Mouse (Mus musculus): ENCODE results near the gene Lrmp. TPM values are rescaled to one million over a fixed set of nuclear protein-coding genes. Genes with fewer than 3 reads are reported as not detected.

Gene Lrmp
- 261 and 279 TPM in 2 replicates for polyA plus RNA-seq (2012; rRNA removed)

DNA sequence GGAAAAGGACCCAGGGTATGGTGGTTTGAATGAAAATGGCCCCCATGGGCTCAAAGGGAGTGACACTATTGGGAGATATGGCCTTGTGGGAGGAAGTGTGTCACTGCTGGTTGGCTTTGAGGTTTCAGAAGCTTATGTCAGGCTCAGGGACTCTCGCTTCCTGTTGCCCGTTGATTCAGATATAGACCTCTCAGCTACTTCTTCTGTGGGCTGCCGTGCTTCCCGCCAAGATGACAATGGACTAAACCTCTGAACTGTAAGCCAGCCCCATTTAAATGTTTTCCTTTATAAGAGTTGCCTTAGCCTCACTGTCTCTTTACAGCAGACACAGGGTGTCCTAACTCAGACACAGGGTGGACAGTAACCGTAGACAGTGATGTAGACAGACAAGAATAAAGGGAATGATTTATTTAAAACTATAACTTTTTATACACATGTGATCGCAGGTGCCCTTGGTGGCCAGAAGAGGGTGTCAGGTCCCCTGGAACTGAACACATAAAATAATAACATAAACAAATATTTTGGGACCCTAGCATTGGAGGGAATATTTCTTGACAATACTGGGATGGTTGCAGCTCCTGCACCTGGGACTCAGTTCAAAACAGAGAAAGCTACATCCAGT lies at the start of gene Lrmp:
Gene Lrmp, plus strand, starts transcription at position 178 of the 622 bp plus-strand sequence.
- Histone ChIP-seq H3K27me3 (ENCODE audit: control insufficient read depth, insufficient read depth, low read length) (no peaks in the 10 kb centered on the region), H3K27ac (ENCODE audit: control insufficient read depth, insufficient read depth, low read length) (peak within 1 kb of the TSS; percentile 90), H3K4me1 (replicated peaks; ENCODE audit: control insufficient read depth, insufficient read depth, low read length) (peaks cover 18% of the 10 kb centered on the region), H3K4me3 (ENCODE audit: control insufficient read depth, insufficient read depth, low read length) (peak within 1 kb of the TSS; percentile 26), H3K36me3 (ENCODE audit: control insufficient read depth, insufficient read depth, low read length) (no peaks in the 10 kb centered on the region)
- peak; percentile 45 for DNase-seq
- TF ChIP-seq POLR2A (IDR thresholded peaks at IDR 0.05; ENCODE audit: control insufficient read depth, extremely low read depth, insufficient read depth, low read length, poor library complexity) (no peak), CTCF (IDR thresholded peaks at IDR 0.05; ENCODE audit: borderline replicate concordance, control insufficient read depth, extremely low read depth, insufficient read depth, low read length, poor library complexity) (no peak)
- WGBS: 30% methylated on average over 6 of the region's 6 CpGs

DNA sequence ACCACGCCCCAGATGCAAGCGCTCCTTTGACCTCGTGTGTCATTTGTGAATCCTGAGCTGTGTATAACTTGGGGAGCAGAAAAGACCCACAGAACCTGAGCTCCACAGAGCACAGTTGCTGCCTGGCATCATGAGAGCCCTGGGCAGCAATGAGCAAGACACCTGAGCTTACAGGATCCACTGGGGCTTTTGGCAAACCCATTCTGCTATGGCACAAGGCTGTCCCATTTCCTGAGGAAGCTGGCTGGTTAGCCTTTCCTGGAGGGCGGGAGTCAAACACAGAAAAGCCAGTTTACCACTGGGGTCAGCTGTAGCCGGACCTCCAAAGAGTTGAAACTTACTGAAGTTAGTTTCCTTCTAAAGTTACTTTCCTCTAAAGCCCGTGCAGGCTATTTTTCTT lies 49.0 kb upstream of the Lrmp start:
- Histone ChIP-seq H3K27ac (ENCODE audit: control insufficient read depth, insufficient read depth, low read length) (no peak overlapping the region), H3K4me1 (replicated peaks; ENCODE audit: control insufficient read depth, insufficient read depth, low read length) (no peaks in the 10 kb centered on the region), H3K36me3 (ENCODE audit: control insufficient read depth, insufficient read depth, low read length) (no peaks in the 10 kb centered on the region), H3K4me3 (ENCODE audit: control insufficient read depth, insufficient read depth, low read length) (no peak overlapping the region), H3K27me3 (ENCODE audit: control insufficient read depth, insufficient read depth, low read length) (no peaks in the 10 kb centered on the region)
- no peak for DNase-seq
- TF ChIP-seq POLR2A (IDR thresholded peaks at IDR 0.05; ENCODE audit: control insufficient read depth, extremely low read depth, insufficient read depth, low read length, poor library complexity): no peak
- no peak for TF ChIP-seq CTCF (IDR thresholded peaks at IDR 0.05; ENCODE audit: borderline replicate concordance, control insufficient read depth, extremely low read depth, insufficient read depth, low read length, poor library complexity)
- 83% methylated on average over 6 of the region's 6 CpGs for WGBS

DNA sequence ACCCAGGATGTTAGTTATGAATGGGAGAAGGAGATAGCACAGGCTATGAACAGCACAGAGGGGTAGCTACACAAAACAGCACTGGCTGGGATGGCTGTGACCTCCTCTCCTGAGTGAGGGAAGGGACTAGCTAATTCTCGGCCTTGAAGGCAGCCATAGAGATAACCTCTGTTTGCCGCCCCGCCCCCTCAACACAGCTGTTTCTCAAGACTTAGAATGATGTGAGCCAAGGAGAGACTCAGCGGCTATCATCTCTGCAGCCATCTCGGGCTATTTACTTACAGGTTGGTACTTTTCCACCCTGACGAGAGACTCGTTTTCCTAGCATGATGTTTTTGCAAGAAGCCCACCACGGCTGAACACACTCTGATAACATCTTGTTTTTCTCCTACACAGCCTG lies 47.8 kb upstream of the Lrmp start:
- Histone ChIP-seq H3K27me3 (ENCODE audit: control insufficient read depth, insufficient read depth, low read length) (no peaks in the 10 kb centered on the region), H3K36me3 (ENCODE audit: control insufficient read depth, insufficient read depth, low read length) (no peaks in the 10 kb centered on the region), H3K4me3 (ENCODE audit: control insufficient read depth, insufficient read depth, low read length) (no peak overlapping the region), H3K27ac (ENCODE audit: control insufficient read depth, insufficient read depth, low read length) (no peak overlapping the region), H3K4me1 (replicated peaks; ENCODE audit: control insufficient read depth, insufficient read depth, low read length) (no peaks in the 10 kb centered on the region)
- WGBS: 83% methylated on average over 8 of the region's 8 CpGs
- no peak for TF ChIP-seq POLR2A (IDR thresholded peaks at IDR 0.05; ENCODE audit: control insufficient read depth, extremely low read depth, insufficient read depth, low read length, poor library complexity)
- no peak for TF ChIP-seq CTCF (IDR thresholded peaks at IDR 0.05; ENCODE audit: borderline replicate concordance, control insufficient read depth, extremely low read depth, insufficient read depth, low read length, poor library complexity)
- no peak for DNase-seq

DNA sequence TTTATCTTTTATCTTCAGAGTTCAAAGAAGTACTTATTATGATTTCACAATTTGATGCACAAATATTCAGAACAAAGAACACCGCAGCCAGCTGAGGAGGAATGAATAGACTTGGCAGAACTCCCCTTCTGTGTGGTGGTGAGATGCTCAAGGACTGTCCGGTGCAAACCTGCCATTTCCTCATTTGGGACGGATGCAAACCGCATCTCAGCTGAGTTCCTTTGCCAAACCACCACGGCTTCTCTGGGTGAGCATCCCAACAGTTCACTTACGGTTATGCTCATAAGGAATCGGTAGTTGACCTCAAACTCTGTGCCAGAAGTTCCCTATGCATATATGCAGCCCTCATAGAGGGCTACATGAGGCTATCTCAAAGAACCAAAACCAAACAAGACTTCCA lies 46.1 kb upstream of the Lrmp start:
- 22% methylated on average over 7 of the region's 7 CpGs for WGBS

DNA sequence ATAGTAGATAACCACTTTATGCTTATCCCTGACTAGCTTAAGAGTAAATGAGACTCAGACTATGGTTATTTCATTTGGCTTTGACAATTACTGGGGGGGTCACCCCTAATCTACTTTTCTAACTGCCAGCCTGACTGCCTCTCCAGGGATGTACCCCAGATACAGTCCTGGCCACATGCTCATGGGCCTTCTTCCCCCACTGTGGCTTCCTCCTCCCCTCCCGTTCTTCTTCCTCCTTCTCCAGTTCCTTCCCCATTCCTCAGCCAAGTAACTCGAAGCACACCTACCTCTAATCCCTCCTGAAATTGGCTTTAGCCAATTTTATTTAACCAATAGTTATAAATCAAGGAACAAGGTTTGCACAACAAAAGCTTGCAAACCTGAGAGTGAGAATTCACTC lies 45.5 kb upstream of the Lrmp start:
- H3K4me1 ChIP-seq (replicated peaks; ENCODE audit: control insufficient read depth, insufficient read depth, low read length): peaks cover 3% of the 10 kb centered on the region; the same call in 1 of the 2 replicates
- H3K36me3 ChIP-seq (ENCODE audit: control insufficient read depth, insufficient read depth, low read length): no peaks in the 10 kb centered on the region
- TF ChIP-seq CTCF (IDR thresholded peaks at IDR 0.05; ENCODE audit: borderline replicate concordance, control insufficient read depth, extremely low read depth, insufficient read depth, low read length, poor library complexity): no peak
- no peak for TF ChIP-seq POLR2A (IDR thresholded peaks at IDR 0.05; ENCODE audit: control insufficient read depth, extremely low read depth, insufficient read depth, low read length, poor library complexity)
- no peak overlapping the region for H3K4me3 ChIP-seq (ENCODE audit: control insufficient read depth, insufficient read depth, low read length)
- no peaks in the 10 kb centered on the region for H3K27me3 ChIP-seq (ENCODE audit: control insufficient read depth, insufficient read depth, low read length)
- no peak for DNase-seq
- H3K27ac ChIP-seq (ENCODE audit: control insufficient read depth, insufficient read depth, low read length): no peak overlapping the region
- WGBS: 14% methylated on average over 2 of the region's 2 CpGs

More for the DNA sequence above, 46.1 kb upstream of the Lrmp start:
- DNase-seq: no peak
- H3K36me3 ChIP-seq (ENCODE audit: control insufficient read depth, insufficient read depth, low read length): no peaks in the 10 kb centered on the region
- no peak overlapping the region for H3K4me3 ChIP-seq (ENCODE audit: control insufficient read depth, insufficient read depth, low read length)
- no peak for TF ChIP-seq CTCF (IDR thresholded peaks at IDR 0.05; ENCODE audit: borderline replicate concordance, control insufficient read depth, extremely low read depth, insufficient read depth, low read length, poor library complexity)
- no peak for TF ChIP-seq POLR2A (IDR thresholded peaks at IDR 0.05; ENCODE audit: control insufficient read depth, extremely low read depth, insufficient read depth, low read length, poor library complexity)
- H3K27me3 ChIP-seq (ENCODE audit: control insufficient read depth, insufficient read depth, low read length): no peaks in the 10 kb centered on the region
- H3K27ac ChIP-seq (ENCODE audit: control insufficient read depth, insufficient read depth, low read length): no peak overlapping the region
- H3K4me1 ChIP-seq (replicated peaks; ENCODE audit: control insufficient read depth, insufficient read depth, low read length): peaks cover 3% of the 10 kb centered on the region; the same call in 1 of the 2 replicates

DNA sequence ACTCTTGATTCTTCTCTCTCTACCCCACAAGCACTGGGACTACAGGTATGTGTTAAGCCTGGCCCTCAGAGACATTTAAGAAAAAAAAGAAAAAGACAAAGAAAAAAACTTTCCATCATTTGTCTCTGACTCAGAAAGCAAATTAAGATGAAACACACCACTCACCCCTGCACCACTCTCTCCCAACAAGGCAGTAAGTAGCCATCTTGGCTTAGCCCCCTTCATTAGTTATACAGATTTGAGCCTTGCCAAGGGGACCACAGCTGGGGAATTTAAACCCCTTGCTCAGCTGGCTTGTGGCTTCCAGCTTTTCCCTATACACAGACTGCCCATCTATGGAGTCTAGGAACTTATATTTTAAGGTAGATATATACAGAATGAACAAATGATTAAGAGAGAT lies 41.0 kb upstream of the Lrmp start:
- no peak overlapping the region for H3K4me3 ChIP-seq (ENCODE audit: control insufficient read depth, insufficient read depth, low read length)
- TF ChIP-seq POLR2A (IDR thresholded peaks at IDR 0.05; ENCODE audit: control insufficient read depth, extremely low read depth, insufficient read depth, low read length, poor library complexity): no peak
- no peak for TF ChIP-seq CTCF (IDR thresholded peaks at IDR 0.05; ENCODE audit: borderline replicate concordance, control insufficient read depth, extremely low read depth, insufficient read depth, low read length, poor library complexity)
- DNase-seq: no peak

More for the DNA sequence above, 41.0 kb upstream of the Lrmp start:
- Histone ChIP-seq H3K27me3 (ENCODE audit: control insufficient read depth, insufficient read depth, low read length) (no peaks in the 10 kb centered on the region), H3K36me3 (ENCODE audit: control insufficient read depth, insufficient read depth, low read length) (no peaks in the 10 kb centered on the region), H3K27ac (ENCODE audit: control insufficient read depth, insufficient read depth, low read length) (no peak overlapping the region), H3K4me1 (replicated peaks; ENCODE audit: control insufficient read depth, insufficient read depth, low read length) (peaks cover 13% of the 10 kb centered on the region)

Data from thymus, adult 2 months (tissue).